ENCODE assay signal across 15 mouse cellular contexts in the genomic region with DNA sequence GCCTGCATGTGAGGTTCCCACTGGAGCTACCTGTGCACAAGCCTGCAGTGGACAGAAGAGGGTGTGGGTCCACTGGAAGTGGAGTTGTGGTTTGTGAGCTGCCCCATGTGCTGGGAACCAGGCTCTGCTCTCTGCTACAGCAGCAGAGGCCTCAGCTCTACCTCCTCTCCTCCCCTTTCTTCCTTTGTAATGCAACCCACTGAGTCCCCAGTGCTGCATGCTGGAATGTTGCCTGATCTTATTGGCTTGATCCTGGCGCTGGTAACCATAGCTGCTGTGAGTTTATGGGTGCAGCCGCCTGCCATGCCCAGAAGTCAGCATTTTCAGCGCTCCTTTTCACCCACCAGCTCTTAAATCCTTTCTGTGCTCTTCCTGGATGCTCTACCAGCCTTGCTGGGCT. TPM values are rescaled to one million over a fixed set of nuclear protein-coding genes. Genes with fewer than 3 reads are reported as not detected.
DNase-seq lines count a peak whose midpoint lies in the region; ATAC-seq and TF ChIP-seq lines count a peak whose summit lies in the region.
"Had no signal": no experiment of that assay in that cellular context is flagged by ENCODE, and none has a peak within 500 bp of the region (broad histone marks: within the 10 kb centered on the region; RNA-seq: fewer than 3 reads in every experiment).

No protein-coding gene starts in this region.

- in situ Hi-C loops in ES-E14 (cut with MboI; ENCODE audit: low sequenced_read_pairs in 2 of 2, unreplicated experiment in 2 of 2) = no loop called here

- TF ChIP-seq CTCF in lung, postnatal 0 days (IDR thresholded peaks at IDR 0.05) = no peak

- 43% methylated on average over 3 of the region's 3 CpGs for WGBS in heart, embryonic 10.5 days
- WGBS in lung, postnatal 0 days = 76% methylated on average over 3 of the region's 3 CpGs
- 26% methylated on average over 3 of the region's 3 CpGs for WGBS in limb, embryonic 15.5 days

- no peak for ATAC-seq in lung, postnatal 0 days
- no peak for ATAC-seq in limb, embryonic 15.5 days (ENCODE audit: insufficient number of reproducible peaks, low FRiP score, low TSS enrichment, low read depth)
- ATAC-seq: liver, postnatal 0 days had no signal

- no peaks in the 10 kb centered on the region for H3K27me3 ChIP-seq in heart, embryonic 10.5 days (ENCODE audit: insufficient read depth, poor library complexity, severe bottlenecking)
- no peaks in the 10 kb centered on the region for H3K27me3 ChIP-seq in lung, postnatal 0 days (replicated peaks; ENCODE audit: insufficient read depth, low read length)
- H3K27me3 ChIP-seq in limb, embryonic 15.5 days = no peaks in the 10 kb centered on the region
- H3K27me3 ChIP-seq: neural tube, embryonic 12.5 days had no signal

- H3K4me1 ChIP-seq in heart, embryonic 10.5 days = peaks cover 88% of the 10 kb centered on the region
- peaks cover 44% of the 10 kb centered on the region for H3K4me1 ChIP-seq in lung, postnatal 0 days (ENCODE audit: insufficient read depth, low read depth, low read length)
- H3K4me1 ChIP-seq in ES-E14 (ENCODE audit: control insufficient read depth in 2 of 2, insufficient read depth in 2 of 2, low read length in 2 of 2, poor library complexity in 1 of 2) = peaks cover 10 to 43% of the 10 kb centered on the region in 2 experiments
- peaks cover 40% of the 10 kb centered on the region for H3K4me1 ChIP-seq in limb, embryonic 15.5 days

- H3K9ac ChIP-seq in lung, postnatal 0 days (replicated peaks; ENCODE audit: low read depth) = no peak overlapping the region
- no peak overlapping the region for H3K9ac ChIP-seq in ES-E14 (ENCODE audit: insufficient read depth, low read depth, low read length, poor library complexity, severe bottlenecking)
- H3K9ac ChIP-seq in limb, embryonic 15.5 days = no peak overlapping the region
- H3K9ac ChIP-seq: neural tube, embryonic 12.5 days had no signal

- H3K36me3 ChIP-seq in heart, embryonic 10.5 days = peaks cover 24% of the 10 kb centered on the region
- peaks cover 4% of the 10 kb centered on the region; the same call in 1 of the 2 replicates for H3K36me3 ChIP-seq in lung, postnatal 0 days (ENCODE audit: insufficient read depth, low read length)
- H3K36me3 ChIP-seq in ES-E14 (ENCODE audit: control insufficient read depth, insufficient read depth, low read length, poor library complexity, severe bottlenecking) = peaks cover 24% of the 10 kb centered on the region
- H3K36me3 ChIP-seq in limb, embryonic 15.5 days = peaks cover 26% of the 10 kb centered on the region

- no peaks in the 10 kb centered on the region for H3K9me3 ChIP-seq in heart, embryonic 10.5 days
- H3K9me3 ChIP-seq in lung, postnatal 0 days (ENCODE audit: low read length) = no peaks in the 10 kb centered on the region
- no peaks in the 10 kb centered on the region for H3K9me3 ChIP-seq in ES-E14 (ENCODE audit: control insufficient read depth, insufficient read depth, low read depth, low read length)
- no peaks in the 10 kb centered on the region for H3K9me3 ChIP-seq in limb, embryonic 15.5 days
- H3K9me3 ChIP-seq: neural tube, embryonic 12.5 days had no signal

- DNase-seq in heart, embryonic 10.5 days (ENCODE audit: low spot score) = no peak
- no peak for DNase-seq in heart, postnatal 4 days
- no peak for DNase-seq in lung, postnatal 0 days (ENCODE audit: low spot score)
- no peak for DNase-seq in lung, postnatal 36 days
- DNase-seq in ES-E14 (ENCODE audit: low read depth, low spot score) = no peak
- DNase-seq in embryo, embryonic 10.5 days (ENCODE audit: low spot score) = no peak
- no peak for DNase-seq in yolk sac, embryonic 10.5 days (ENCODE audit: low spot score)
- DNase-seq: cerebellum, postnatal 25 days; heart, adult 18-20 months; heart, postnatal 14 days; kidney, adult 2 months; layer of hippocampus, adult 9-11 months; liver, postnatal 0 days had no signal

- peak overlapping the region; percentile 38; the same call in 1 of the 2 replicates for H3K27ac ChIP-seq in heart, embryonic 10.5 days
- H3K27ac ChIP-seq in lung, postnatal 0 days (ENCODE audit: low read length) = 0 out of 2 replicates have a peak overlapping the region, but pooled peaks have one; percentile 14
- 0 out of 2 replicates have a peak overlapping the region, but pooled peaks have one; percentile 7 for H3K27ac ChIP-seq in ES-E14 (ENCODE audit: insufficient read depth, low read depth, low read length, poor library complexity, severe bottlenecking)
- H3K27ac ChIP-seq in limb, embryonic 15.5 days = peak overlapping the region; percentile 92
- H3K27ac ChIP-seq: neural tube, embryonic 12.5 days had no signal

- no peak for TF ChIP-seq EP300 in lung, postnatal 0 days (IDR thresholded peaks at IDR 0.05)

- H3K4me3 ChIP-seq in heart, embryonic 10.5 days = no peak overlapping the region
- H3K4me3 ChIP-seq in lung, postnatal 0 days (ENCODE audit: low read depth, low read length) = no peak overlapping the region
- peak overlapping the region in 1 of 2 experiments; percentile 12; a peak in 1 of 4 replicates for H3K4me3 ChIP-seq in ES-E14 (ENCODE audit: insufficient read depth in 1 of 2, low read depth in 1 of 2, low read length in 2 of 2, poor library complexity in 1 of 2, severe bottlenecking in 1 of 2)
- H3K4me3 ChIP-seq in limb, embryonic 15.5 days = no peak overlapping the region
- H3K4me3 ChIP-seq: neural tube, embryonic 12.5 days had no signal

- no peak overlapping the region for H3K4me2 ChIP-seq in lung, postnatal 0 days (replicated peaks; ENCODE audit: low read depth, low read length)
- no peak overlapping the region for H3K4me2 ChIP-seq in limb, embryonic 15.5 days
- H3K4me2 ChIP-seq: neural tube, embryonic 12.5 days had no signal

TF ChIP-seq in ES-E14, 5 proteins besides CTCF, POLR2A, EP300 and RAD21:
- TF ChIP-seq ZC3H11A (IDR thresholded peaks at IDR 0.05; ENCODE audit: borderline replicate concordance, low read depth, low read length) = no peak
- TF ChIP-seq ZNF384 (IDR thresholded peaks at IDR 0.05; ENCODE audit: low read depth, low read length) = no peak
- no peak for TF ChIP-seq CHD2 (IDR thresholded peaks at IDR 0.05; ENCODE audit: low read depth, low read length)
- no peak for TF ChIP-seq HCFC1 (IDR thresholded peaks at IDR 0.05; ENCODE audit: borderline replicate concordance, insufficient read depth, low read length)
- TF ChIP-seq MAFK (IDR thresholded peaks at IDR 0.05; ENCODE audit: insufficient read depth, low read depth, low read length) = no peak

RNA-seq across cellular contexts. Expression of a gene that starts 10.0 kb away (rescaled TPM):
- polyA plus RNA-seq in heart, embryonic 10.5 days (2016; fragmentation: Nextera tagmentation; extraction: Ambion mirVana) = 34.0 and 38.5 TPM in 2 replicates
- 10 to 100 TPM; 25.0 to 26.2 TPM for total RNA-seq in heart, postnatal 4 days (2021)
- polyA plus RNA-seq in lung, postnatal 0 days (2015; fragmentation: Nextera tagmentation; extraction: Ambion mirVana) = 88.6 and 89.5 TPM in 2 replicates
- total RNA-seq in ES-E14 (2012; rRNA removed) = 95.2 and 101 TPM in 2 replicates
- 35.5 and 37.8 TPM in 2 replicates for polyA plus RNA-seq in limb, embryonic 15.5 days (2015; fragmentation: Nextera tagmentation; extraction: Ambion mirVana)

RNA-seq across cellular contexts. Expression of a gene that starts 26.2 kb away (rescaled TPM):
- polyA plus RNA-seq in heart, embryonic 10.5 days (2016; fragmentation: Nextera tagmentation; extraction: Ambion mirVana) = 6.9 and 10.6 TPM in 2 replicates
- total RNA-seq in heart, postnatal 4 days (2021) = 1 to 10 TPM; 5.5 TPM
- polyA plus RNA-seq in lung, postnatal 0 days (2015; fragmentation: Nextera tagmentation; extraction: Ambion mirVana) = 27.5 and 57.0 TPM in 2 replicates
- 69.8 and 78.6 TPM in 2 replicates for total RNA-seq in ES-E14 (2012; rRNA removed)
- polyA plus RNA-seq in limb, embryonic 15.5 days (2015; fragmentation: Nextera tagmentation; extraction: Ambion mirVana) = 20.3 and 24.0 TPM in 2 replicates

Comparison
In these comparisons a context has a peak if more than half of its experiments do, and no peak if none do; other contexts are left out.
1. H3K27ac ChIP-seq: peak in every context shown above with its lines; median percentile 92 in limb, embryonic 15.5 days; 38 in heart, embryonic 10.5 days; 14 in lung, postnatal 0 days; 7 in ES-E14.